Mouse (Mus musculus): ENCODE data around the gene Mctp1.

GRCm38 (mm10) chr13:76420111-76420510 lies 35.8 kb downstream of the Mctp1 start:
- TF ChIP-seq CTCF (IDR thresholded peaks at IDR 0.05; ENCODE audit: low read depth, low read length) (no peak), POLR2A (IDR thresholded peaks at IDR 0.05; ENCODE audit: borderline replicate concordance, low read depth, low read length) (no peak)
